Mouse (Mus musculus) liver, adult 2 months (tissue): ENCODE measurements around the gene Sdr9c7. TPM values are rescaled to one million over a fixed set of nuclear protein-coding genes. Genes with fewer than 3 reads are reported as not detected.
A peak's percentile ranks its signal among the peaks of the same experiment; 100 is the strongest.
"Not testable (repeated sequence)": the region's sequence is repeated elsewhere in the genome, so short reads cannot be mapped to it uniquely, and the experiment has no call there.

Source experiments
- DNase-seq: peaks from one replicate; pipeline ENCODE4 v3.0.0-alpha.2; 2011; ENCODE audit warnings: low read depth, low spot score; ENCODE audit errors: extremely low read depth
- H3K27ac ChIP-seq: fragments of 200-500 bp; replicated peaks from 2 replicates; pipeline ENCODE4 v1.5.1; 2012; ENCODE audit warnings: low read depth, mild to moderate bottlenecking, control low read depth, inconsistent platforms, low read length; ENCODE audit not compliant: insufficient read depth
- H3K27me3 ChIP-seq: fragments of 200-500 bp; 2 replicates; pipeline ENCODE4 v1.6.1; 2012; ENCODE audit warnings: mild to moderate bottlenecking, moderate library complexity, low read length, inconsistent platforms; ENCODE audit not compliant: control insufficient read depth, insufficient read depth
- H3K36me3 ChIP-seq: fragments of 200-500 bp; 2 replicates; pipeline ENCODE4 v1.6.1; 2012; ENCODE audit warnings: low read length, inconsistent platforms; ENCODE audit not compliant: control insufficient read depth, insufficient read depth
- H3K4me1 ChIP-seq: fragments of 200-500 bp; 2 replicates; pipeline ENCODE4 v1.6.1; 2011; ENCODE audit warnings: low read length; ENCODE audit not compliant: control insufficient read depth, insufficient read depth
- H3K4me3 ChIP-seq: fragments of 200-500 bp; 2 replicates; pipeline ENCODE4 v1.5.1; 2011; ENCODE audit warnings: low read depth, mild to moderate bottlenecking, control low read depth, low read length, moderate library complexity; ENCODE audit not compliant: insufficient read depth
- H3K79me2 ChIP-seq: fragments of 200-500 bp; 2 replicates; pipeline ENCODE4 v1.6.1; 2012; ENCODE audit warnings: inconsistent platforms, mild to moderate bottlenecking, low read length, moderate library complexity; ENCODE audit not compliant: control insufficient read depth, insufficient read depth
- H3K9ac ChIP-seq: fragments of 200-500 bp; 2 replicates; pipeline ENCODE4 v1.6.1; 2012; ENCODE audit warnings: low read depth, mild to moderate bottlenecking, control low read depth, inconsistent platforms, low read length
- CTCF ChIP-seq: fragments of 200-500 bp; IDR thresholded peaks from 2 replicates; pipeline ENCODE4 v1.5.1; 2011; ENCODE audit warnings: low read depth, low read length, control low read depth
- POLR2A ChIP-seq: fragments of 200-500 bp; IDR thresholded peaks from 2 replicates; pipeline ENCODE4 v1.6.1; 2011; ENCODE audit warnings: low read length, control low read depth; ENCODE audit not compliant: insufficient read depth; ENCODE audit errors: extremely low read depth
- WGBS: fragments of 180-500 bp; shearing (Covaris S2); methylation state at CpG from one replicate; pipeline ENCODE4 v1.1.7; 2018; 5-methylcytosine and 5-hydroxymethylcytosine counted together
- polyA plus RNA-seq: library from polyadenylated mRNA; depleted of rRNA; stranded (reverse); fragments of >200 nt; gene quantifications from 2 replicates; pipeline ENCODE4 v1.2.3, GENCODE M21; 2012
- total RNA-seq: library from RNA; depleted of rRNA; stranded (reverse); fragments of >200 nt; gene quantifications from 2 replicates; pipeline ENCODE4 v1.2.3, GENCODE M21; 2014

The Sdr9c7 gene
- total and polyA plus RNA-seq, 2 experiments, result 20.4 to 25.6 TPM

DNA sequence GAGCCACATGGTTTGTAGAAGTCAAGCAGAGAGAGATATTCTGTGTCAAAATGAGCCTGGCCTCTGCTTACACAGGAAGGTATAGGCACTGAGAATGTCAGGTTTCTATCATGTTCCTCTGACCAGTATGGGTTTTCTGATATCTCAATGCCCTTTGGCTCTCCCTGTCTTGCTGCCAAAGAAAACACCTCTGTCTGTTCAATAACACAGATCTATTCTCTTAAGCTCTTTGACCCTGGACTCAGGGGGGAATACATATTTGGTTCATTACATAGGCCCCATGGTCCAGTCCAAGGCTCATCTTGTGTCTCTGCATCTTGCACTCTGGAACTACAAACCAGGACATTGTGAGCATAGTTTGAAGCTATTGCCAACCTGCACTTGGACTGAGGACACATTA is 9.7 kb upstream of the Sdr9c7 start, which contains the start of gene Rdh7:
Gene Rdh7 (minus strand): TSS at position 213 of the 400 bp plus-strand sequence.
- H3K36me3 ChIP-seq, result peaks cover 21% of the 10 kb centered on the region
- peaks cover 42% of the 10 kb centered on the region for H3K4me1 ChIP-seq
- H3K27ac ChIP-seq, result peak within 1 kb of the TSS; percentile 96
- no peaks in the 10 kb centered on the region for H3K27me3 ChIP-seq
- peak; percentile 100 for DNase-seq
- TF ChIP-seq POLR2A (0 out of 2 replicates have a peak, but pooled peaks have one; percentile 20), CTCF (no peak)
- H3K9ac ChIP-seq, result peak within 1 kb of the TSS; percentile 86
- H3K4me3 ChIP-seq, result peak within 1 kb of the TSS; percentile 77
- peaks cover 10% of the 10 kb centered on the region; the same call in 1 of the 2 replicates for H3K79me2 ChIP-seq

DNA sequence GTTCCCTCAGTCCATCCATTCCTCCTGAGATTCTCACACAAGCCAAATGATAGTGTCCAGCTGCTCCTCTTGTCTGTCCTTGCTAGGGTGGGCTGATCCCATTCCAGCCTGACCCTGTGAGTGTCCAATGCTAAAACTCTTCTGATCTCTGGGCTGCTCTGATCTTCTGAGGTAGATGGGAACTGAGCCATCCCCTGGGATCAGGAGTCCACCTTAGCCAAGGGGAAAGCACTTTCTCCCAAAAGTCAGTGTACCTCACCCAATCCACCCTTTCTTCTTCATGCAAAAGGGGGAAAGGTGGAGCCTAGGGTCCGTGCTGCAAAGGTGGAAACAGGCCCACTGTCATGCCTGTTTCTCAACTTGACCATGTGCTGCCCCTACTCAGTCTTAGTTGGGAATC is 6.8 kb upstream of the Sdr9c7 start:
- WGBS, result 65% methylated on average over 1 of the region's 1 CpGs
- H3K27ac ChIP-seq, result peak overlapping the region; percentile 22; the same call in 1 of the 2 replicates

DNA sequence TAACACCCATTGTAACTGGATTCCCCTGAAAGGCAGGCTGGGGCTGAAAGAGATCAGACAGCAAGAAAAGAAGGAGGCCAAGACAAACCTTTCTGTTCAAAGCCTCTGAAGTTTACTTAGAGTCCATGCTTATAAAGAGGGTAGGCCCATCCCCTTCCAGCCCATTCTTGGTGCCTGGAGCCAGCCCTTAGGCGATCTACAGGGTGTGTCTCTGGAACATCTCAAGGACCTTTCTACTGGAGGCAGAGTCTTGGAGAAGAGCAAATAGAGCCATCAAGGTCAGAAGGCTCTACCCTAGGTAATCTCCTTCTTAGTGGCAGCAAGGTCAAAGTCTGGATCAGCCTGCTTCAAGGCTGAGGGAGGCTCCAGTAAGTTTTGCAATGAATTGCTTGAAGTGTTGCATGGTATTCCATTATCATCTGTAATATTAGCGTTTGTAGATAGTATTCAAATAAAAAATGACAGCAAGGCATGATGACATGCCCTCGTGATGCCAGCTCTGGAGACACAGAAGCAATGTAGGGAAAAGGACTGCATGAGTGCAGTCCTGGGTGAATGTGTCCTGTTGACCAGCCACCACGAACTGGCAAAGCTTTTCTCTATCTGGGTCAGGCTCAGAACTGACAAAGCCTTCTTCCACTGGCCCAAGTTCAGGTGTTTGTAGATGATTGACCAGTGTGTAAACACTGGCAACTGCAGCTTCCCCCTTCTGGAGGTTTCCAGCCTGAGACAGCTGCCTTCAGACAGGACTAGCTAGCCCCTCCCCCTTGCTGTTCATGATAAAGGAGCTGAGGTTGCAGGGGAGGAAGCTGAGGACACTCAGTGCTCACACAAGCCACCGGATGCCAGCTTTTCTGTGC is 4.9 kb upstream of the Sdr9c7 start:
- H3K27ac ChIP-seq, result peak overlapping the region; percentile 77
- not testable (repeated sequence) for H3K36me3 ChIP-seq, H3K27me3 ChIP-seq, H3K9ac ChIP-seq, H3K4me3 ChIP-seq, H3K79me2 ChIP-seq
- 21% methylated on average over 5 of the region's 5 CpGs for WGBS
- TF ChIP-seq POLR2A, result 0 out of 2 replicates have a peak, but pooled peaks have one; percentile 33
- H3K4me1 ChIP-seq, result peaks cover 45% of the 10 kb centered on the region
- DNase-seq, result peak; percentile 99

More for the DNA sequence above, 6.8 kb upstream of the Sdr9c7 start:
- DNase-seq, result peak; percentile 73
- no peak for TF ChIP-seq CTCF
- Histone ChIP-seq H3K4me1 (peaks cover 37% of the 10 kb centered on the region), H3K79me2 (peaks cover 5% of the 10 kb centered on the region; the same call in 1 of the 2 replicates), H3K36me3 (no peaks in the 10 kb centered on the region), H3K4me3 (no peak overlapping the region), H3K9ac (no peak overlapping the region), H3K27me3 (no peaks in the 10 kb centered on the region)

DNA sequence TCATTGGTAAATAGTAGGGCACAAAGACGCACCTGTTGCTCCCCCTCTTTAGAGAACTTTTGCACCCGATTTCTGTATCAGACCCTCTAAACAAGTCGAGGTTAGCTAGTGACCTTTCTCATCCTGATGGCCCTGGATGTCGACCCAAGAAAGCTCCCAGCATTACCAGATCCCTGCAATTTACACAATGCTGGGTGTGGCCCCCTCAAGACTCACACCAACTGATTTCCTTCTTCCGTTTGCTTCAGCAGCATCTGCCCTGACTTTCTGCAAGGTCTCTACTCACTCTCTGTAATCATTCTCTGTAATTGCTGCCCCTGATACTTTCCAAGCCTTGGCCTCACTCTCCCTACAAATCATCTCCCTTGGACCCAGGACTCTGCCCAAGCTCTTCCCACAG is 1.6 kb upstream of the Sdr9c7 start:
- no peak overlapping the region for H3K9ac ChIP-seq
- TF ChIP-seq POLR2A (no peak), CTCF (no peak)
- H3K4me3 ChIP-seq, result no peak overlapping the region
- H3K36me3 ChIP-seq, result no peaks in the 10 kb centered on the region
- 0 out of 2 replicates have a peak overlapping the region, but pooled peaks have one; percentile 10 for H3K27ac ChIP-seq
- H3K79me2 ChIP-seq, result no peaks in the 10 kb centered on the region
- WGBS, result 74% methylated on average over 5 of the region's 5 CpGs
- H3K4me1 ChIP-seq, result peaks cover 38% of the 10 kb centered on the region
- no peaks in the 10 kb centered on the region for H3K27me3 ChIP-seq
- no peak for DNase-seq

DNA sequence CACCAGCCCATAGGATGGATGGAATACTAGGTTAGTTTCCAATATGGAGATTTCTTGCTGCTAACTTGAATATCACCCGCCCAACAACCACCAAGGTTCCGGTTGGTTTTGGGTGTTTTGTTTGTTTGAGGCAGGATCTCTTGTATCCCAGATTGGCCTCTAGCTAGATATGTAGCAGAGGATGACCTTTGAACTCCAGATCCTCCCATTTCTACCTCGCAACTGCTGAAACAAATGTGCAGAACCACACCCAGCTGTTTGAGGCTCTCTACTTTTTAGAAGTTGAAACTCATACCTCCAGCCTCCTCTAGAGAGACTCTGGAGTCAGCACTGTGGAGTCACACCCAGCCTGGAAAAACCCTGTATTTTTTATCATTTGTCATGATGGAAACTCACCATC is 812 bp upstream of the Sdr9c7 start:
- peak overlapping the region; percentile 28 for H3K27ac ChIP-seq
- peaks cover 32% of the 10 kb centered on the region for H3K4me1 ChIP-seq
- TF ChIP-seq CTCF, result no peak
- TF ChIP-seq POLR2A, result no peak
- WGBS, result 32% methylated on average over 3 of the region's 3 CpGs
- no peaks in the 10 kb centered on the region for H3K27me3 ChIP-seq
- no peak overlapping the region for H3K4me3 ChIP-seq
- H3K9ac ChIP-seq, result no peak overlapping the region
- H3K36me3 ChIP-seq, result no peaks in the 10 kb centered on the region
- H3K79me2 ChIP-seq, result peaks cover 4% of the 10 kb centered on the region; the same call in 1 of the 2 replicates
- peak; percentile 80 for DNase-seq

DNA sequence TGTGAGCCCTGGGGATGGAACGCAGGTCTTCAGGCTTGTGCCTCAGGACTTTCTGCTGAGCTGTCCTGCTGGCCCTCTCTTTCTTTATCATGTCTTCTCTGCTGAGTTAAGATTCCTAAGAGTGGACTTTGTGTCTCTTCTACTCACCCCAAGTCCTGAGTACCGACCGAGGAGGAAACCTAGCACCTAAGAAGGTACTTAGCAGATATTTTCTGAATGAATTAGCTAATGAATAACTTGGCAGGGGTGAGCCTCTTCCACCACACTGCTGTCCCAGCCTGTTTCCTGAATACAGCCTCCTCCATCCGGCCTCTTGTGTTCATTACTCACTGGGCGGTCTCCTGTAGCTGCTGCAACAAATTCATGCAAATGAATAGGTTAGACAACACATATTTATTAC is 1.5 kb downstream of the Sdr9c7 start:
- H3K9ac ChIP-seq, result no peak overlapping the region
- no peak overlapping the region for H3K27ac ChIP-seq
- 37% methylated on average over 5 of the region's 5 CpGs for whole genome bisulfite sequencing
- no peaks in the 10 kb centered on the region for H3K36me3 ChIP-seq
- H3K27me3 ChIP-seq, result no peaks in the 10 kb centered on the region
- peaks cover 29% of the 10 kb centered on the region for H3K4me1 ChIP-seq
- H3K4me3 ChIP-seq, result no peak overlapping the region
- no peak for DNase-seq
- H3K79me2 ChIP-seq, result peaks cover 4% of the 10 kb centered on the region; the same call in 1 of the 2 replicates
- no peak for TF ChIP-seq CTCF
- TF ChIP-seq POLR2A, result no peak
